Mouse (Mus musculus) hindbrain, embryonic 12.5 days (tissue): Measurements from ENCODE around the gene Tmem223. TPM values are rescaled to one million over a fixed set of nuclear protein-coding genes. Genes with fewer than 3 reads are reported as not detected.
A peak's percentile ranks its signal among the peaks of the same experiment; 100 is the strongest.

Experiments
- ATAC-seq: fragments of 200-750 bp; cut with Nextera tagmentation; 2 replicates; pipeline ENCODE4 v1.8.0; 2017; ENCODE audit warnings: moderate TSS enrichment; ENCODE audit not compliant: low FRiP score
- H3K27ac ChIP-seq: fragments of 300-500 bp; sonication (generic); 2 replicates; pipeline ENCODE4 v1.5.1; 2016; ENCODE audit warnings: mild to moderate bottlenecking
- H3K27me3 ChIP-seq: fragments of 300-500 bp; sonication (generic); 2 replicates; pipeline ENCODE4 v1.6.1; 2016; ENCODE audit warnings: mild to moderate bottlenecking
- H3K36me3 ChIP-seq: fragments of 300-500 bp; sonication (generic); 2 replicates; pipeline ENCODE4 v1.6.1; 2016; ENCODE audit warnings: mild to moderate bottlenecking
- H3K4me1 ChIP-seq: fragments of 300-500 bp; sonication (generic); 2 replicates; pipeline ENCODE4 v1.6.1; 2016
- H3K4me2 ChIP-seq: fragments of 300-500 bp; sonication (generic); replicated peaks from 2 replicates; pipeline ENCODE4 v1.6.1; 2016; ENCODE audit warnings: mild to moderate bottlenecking
- H3K4me3 ChIP-seq: fragments of 300-500 bp; sonication (generic); 2 replicates; pipeline ENCODE4 v1.5.1; 2016; ENCODE audit warnings: mild to moderate bottlenecking
- H3K9ac ChIP-seq: fragments of 300-500 bp; sonication (generic); 2 replicates; pipeline ENCODE4 v1.6.1; 2016; ENCODE audit warnings: mild to moderate bottlenecking, moderate library complexity
- H3K9me3 ChIP-seq: fragments of 300-500 bp; sonication (generic); replicated peaks from 2 replicates; pipeline ENCODE4 v1.6.1; 2016; ENCODE audit warnings: mild to moderate bottlenecking
- WGBS: fragments of 180-500 bp; shearing (Covaris S2); methylation state at CpG from one replicate; pipeline ENCODE4 v1.1.7; 2016; 5-methylcytosine and 5-hydroxymethylcytosine counted together
- microRNA-seq: library from miRNA; unstranded; fragments of <30 nt; microRNA quantifications from one replicate; pipeline ENCODE4, GENCODE M21; 2017
- polyA plus RNA-seq: library from polyadenylated mRNA; unstranded; fragments of >200 nt; fragmentation: Nextera tagmentation; extraction: Ambion mirVana; gene quantifications from 2 replicates; pipeline ENCODE4 v1.2.1, GENCODE M21; 2016

Tmem223 gene
- polyA plus RNA-seq, 1 experiment from 2014 or later, result 213 TPM

DNA sequence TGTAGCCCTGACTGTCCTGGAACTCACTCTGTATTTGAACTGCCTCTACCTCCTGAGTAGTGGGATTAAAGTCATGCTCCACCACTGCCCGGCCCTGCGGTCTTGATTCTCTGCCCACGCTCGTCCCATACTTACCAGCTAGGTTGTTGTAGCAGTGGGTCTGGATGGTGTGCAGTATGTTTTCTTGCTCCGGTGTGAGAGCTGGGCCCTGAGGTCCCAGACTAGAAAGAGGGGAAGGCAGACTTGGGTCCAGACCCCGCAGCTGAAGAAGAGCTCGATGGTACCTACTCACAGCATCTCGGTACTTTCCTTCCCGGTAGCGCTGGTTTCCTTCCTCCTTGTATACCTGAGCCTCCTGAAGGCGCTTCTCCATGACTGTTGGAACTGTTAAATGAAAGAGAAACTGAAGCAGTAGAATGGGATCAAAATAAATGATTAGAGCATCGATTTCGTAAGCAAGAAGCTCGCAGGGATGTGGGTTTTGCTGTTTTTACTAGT lies 47.6 kb downstream of the Tmem223 start:
- ATAC-seq, result no peak
- H3K27ac ChIP-seq, result peak overlapping the region; percentile 99
- H3K4me1 ChIP-seq, result peaks cover 48% of the 10 kb centered on the region
- H3K9me3 ChIP-seq, result no peaks in the 10 kb centered on the region
- WGBS, result 36% methylated on average over 14 of the region's 14 CpGs
- peak overlapping the region; percentile 89 for H3K9ac ChIP-seq
- peak overlapping the region; percentile 98 for H3K4me3 ChIP-seq
- H3K4me2 ChIP-seq, result peak overlapping the region; percentile 97
- H3K27me3 ChIP-seq, result no peaks in the 10 kb centered on the region
- H3K36me3 ChIP-seq, result peaks cover 35% of the 10 kb centered on the region

DNA sequence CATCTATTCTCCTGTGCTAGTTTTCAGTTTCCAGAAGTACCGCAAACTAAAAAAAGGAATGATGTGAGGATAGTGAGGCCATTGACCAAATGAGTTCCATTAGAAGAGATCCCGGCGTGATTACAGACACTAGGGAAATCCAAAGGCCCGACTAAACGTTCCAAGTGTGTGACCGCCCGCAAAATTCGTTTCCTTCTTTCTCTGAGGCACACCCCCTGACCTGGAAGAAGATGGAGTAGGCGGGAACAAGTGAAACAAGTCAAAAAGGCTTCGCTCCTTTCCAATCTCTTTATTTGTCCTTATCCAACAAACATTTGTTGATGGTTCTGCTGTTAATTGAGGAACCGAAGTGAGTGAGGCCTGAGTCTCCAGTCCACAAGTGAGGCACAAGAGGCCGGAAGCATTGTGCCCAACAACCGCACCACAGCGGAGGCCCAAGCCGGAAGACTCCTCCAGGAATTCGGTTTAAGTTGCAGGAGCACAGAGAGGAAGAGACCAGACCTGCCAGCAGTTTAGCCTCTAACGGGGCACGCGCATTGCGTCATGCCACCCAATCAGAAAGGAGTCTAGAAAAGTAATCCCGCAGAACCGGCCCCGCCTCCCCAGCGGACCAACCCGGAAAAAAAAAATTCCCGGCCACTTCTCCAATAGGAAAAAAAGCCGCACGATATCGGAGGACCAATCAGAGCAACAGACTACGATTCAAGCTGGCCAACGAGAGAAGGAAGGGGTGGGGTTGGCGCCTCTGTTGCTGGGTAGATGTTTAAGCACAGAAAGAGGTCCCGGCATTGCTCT lies 48.2 kb downstream of the Tmem223 start, which contains the start of gene Ttc9c:
Gene Ttc9c (minus strand): TSS at position 533 of the 795 bp plus-strand sequence.
- WGBS, result under 1% methylated on average over 33 of the region's 33 CpGs
- ATAC-seq, result peak; percentile 96
- Histone ChIP-seq H3K4me2 (peak within 1 kb of the TSS; percentile 97), H3K27me3 (no peaks in the 10 kb centered on the region), H3K4me1 (peaks cover 48% of the 10 kb centered on the region), H3K36me3 (peaks cover 34% of the 10 kb centered on the region), H3K9ac (peak within 1 kb of the TSS; percentile 98), H3K9me3 (no peaks in the 10 kb centered on the region), H3K27ac (peak within 1 kb of the TSS; percentile 99), H3K4me3 (peak within 1 kb of the TSS; percentile 98)

GRCm38 (mm10) chr19:8819596-8820423 lies 49.0 kb downstream of the Tmem223 start, which contains the start of gene Hnrnpul2:
Hnrnpul2 (plus strand) TSS chr19:8820010.
- Histone ChIP-seq H3K9ac (peak within 1 kb of the TSS; percentile 98), H3K4me1 (peaks cover 48% of the 10 kb centered on the region), H3K9me3 (no peaks in the 10 kb centered on the region), H3K36me3 (peaks cover 36% of the 10 kb centered on the region), H3K27ac (peak within 1 kb of the TSS; percentile 99), H3K4me2 (peak within 1 kb of the TSS; percentile 97), H3K27me3 (no peaks in the 10 kb centered on the region), H3K4me3 (peak within 1 kb of the TSS; percentile 98)
- WGBS, result under 1% methylated on average over 82 of the region's 83 CpGs
- peak; percentile 97 for ATAC-seq

GRCm38 (mm10) chr19:8820424-8820956 lies 49.7 kb downstream of the Tmem223 start:
- Histone ChIP-seq H3K27ac (peak overlapping the region; percentile 99), H3K27me3 (no peaks in the 10 kb centered on the region), H3K9me3 (no peaks in the 10 kb centered on the region), H3K4me2 (peak overlapping the region; percentile 97), H3K4me1 (peaks cover 44% of the 10 kb centered on the region), H3K36me3 (peaks cover 36% of the 10 kb centered on the region), H3K4me3 (peak overlapping the region; percentile 98), H3K9ac (peak overlapping the region; percentile 98)
- 1% methylated on average over 48 of the region's 48 CpGs for WGBS
- peak; percentile 24 for ATAC-seq

GRCm38 (mm10) chr19:8821146-8821545 lies 50.4 kb downstream of the Tmem223 start:
- ATAC-seq, result no peak
- Histone ChIP-seq H3K4me1 (peaks cover 40% of the 10 kb centered on the region), H3K4me3 (peak overlapping the region; percentile 98), H3K27me3 (no peaks in the 10 kb centered on the region), H3K9ac (peak overlapping the region; percentile 98), H3K27ac (peak overlapping the region; percentile 99; the same call in 1 of the 2 replicates), H3K4me2 (peak overlapping the region; percentile 97), H3K9me3 (no peaks in the 10 kb centered on the region), H3K36me3 (peaks cover 39% of the 10 kb centered on the region)
- 1% methylated on average over 7 of the region's 7 CpGs for WGBS

Small RNAs within 50 kb of the gene (microRNA-seq; reads per million reads assigned to microRNA genes)
- gene Mir6992, result not detected

Other genes with a start within 250 kb of the Tmem223 start
- gene Slc22a8, start 179.7 kb upstream of the Tmem223 start, polyA plus RNA-seq, result 0.89 and 0.93 TPM in 2 replicates
- gene Slc22a6, start 153.0 kb upstream of the Tmem223 start, polyA plus RNA-seq, result 3.3 and 3.7 TPM in 2 replicates
- 0.61 and 0.94 TPM in 2 replicates for gene Chrm1, start 107.2 kb upstream of the Tmem223 start, polyA plus RNA-seq
- gene Slc3a2, start 47.6 kb upstream of the Tmem223 start, polyA plus RNA-seq, result 126 and 127 TPM in 2 replicates
- gene Wdr74, start 35.2 kb upstream of the Tmem223 start, polyA plus RNA-seq, result 72.6 and 73.3 TPM in 2 replicates
- gene 1700092M07Rik, start 30.3 kb upstream of the Tmem223 start, polyA plus RNA-seq, result 2.4 and 4.5 TPM in 2 replicates
- gene Stx5a, start 29.6 kb upstream of the Tmem223 start, polyA plus RNA-seq, result 128 and 132 TPM in 2 replicates
- gene Nxf1, start 13.9 kb upstream of the Tmem223 start, polyA plus RNA-seq, result 190 and 196 TPM in 2 replicates
- gene Tmem179b, start 3.5 kb downstream of the Tmem223 start, polyA plus RNA-seq, result 36.9 and 39.7 TPM in 2 replicates
- gene Taf6l, start 15.4 kb downstream of the Tmem223 start, polyA plus RNA-seq, result 31.8 and 32.4 TPM in 2 replicates
- gene Polr2g, start 27.6 kb downstream of the Tmem223 start, polyA plus RNA-seq, result 146 and 149 TPM in 2 replicates
- 6.5 and 7.4 TPM in 2 replicates for gene Zbtb3, start 31.6 kb downstream of the Tmem223 start, polyA plus RNA-seq
- gene Ttc9c, start 48.3 kb downstream of the Tmem223 start, polyA plus RNA-seq, result 55.6 and 61.4 TPM in 2 replicates
- gene Hnrnpul2, start 49.0 kb downstream of the Tmem223 start, polyA plus RNA-seq, result 6.2 and 6.8 TPM in 2 replicates
- gene AC129217.1, start 58.8 kb downstream of the Tmem223 start, polyA plus RNA-seq, result not detected in 2 replicates
- 65.8 and 66.1 TPM in 2 replicates for gene Bscl2, start 66.5 kb downstream of the Tmem223 start, polyA plus RNA-seq
- gene Gng3, start 68.2 kb downstream of the Tmem223 start, polyA plus RNA-seq, result 171 and 176 TPM in 2 replicates
- gene Lrrn4cl, start 79.8 kb downstream of the Tmem223 start, polyA plus RNA-seq, result 0.49 and 0.82 TPM in 2 replicates
- 166 and 175 TPM in 2 replicates for gene Ubxn1, start 100.5 kb downstream of the Tmem223 start, polyA plus RNA-seq
- gene Uqcc3, start 109.9 kb downstream of the Tmem223 start, polyA plus RNA-seq, result 62.1 and 64.7 TPM in 2 replicates
- gene Lbhd1, start 112.7 kb downstream of the Tmem223 start, polyA plus RNA-seq, result 69.0 and 69.5 TPM in 2 replicates
- gene Gm49403, start 112.9 kb downstream of the Tmem223 start, polyA plus RNA-seq, result not detected in 2 replicates
- gene 1810009A15Rik, start 117.9 kb downstream of the Tmem223 start, polyA plus RNA-seq, result 74.3 and 87.4 TPM in 2 replicates
- not detected in 2 replicates for gene Gm49416, start 117.9 kb downstream of the Tmem223 start, polyA plus RNA-seq
- gene Ints5, start 122.0 kb downstream of the Tmem223 start, polyA plus RNA-seq, result 43.4 and 45.2 TPM in 2 replicates
- gene Ganab, start 127.1 kb downstream of the Tmem223 start, polyA plus RNA-seq, result 114 and 118 TPM in 2 replicates
- gene B3gat3, start 149.4 kb downstream of the Tmem223 start, polyA plus RNA-seq, result 79.6 and 82.8 TPM in 2 replicates
- 1.8 and 3.2 TPM in 2 replicates for gene Rom1, start 158.4 kb downstream of the Tmem223 start, polyA plus RNA-seq
- gene Eml3, start 158.6 kb downstream of the Tmem223 start, polyA plus RNA-seq, result 17.0 and 17.1 TPM in 2 replicates
- 174 and 185 TPM in 2 replicates for gene Mta2, start 170.9 kb downstream of the Tmem223 start, polyA plus RNA-seq
- gene Tut1, start 182.9 kb downstream of the Tmem223 start, polyA plus RNA-seq, result 32.3 and 35.7 TPM in 2 replicates
- 352 and 372 TPM in 2 replicates for gene Eef1g, start 196.0 kb downstream of the Tmem223 start, polyA plus RNA-seq
- 12.7 and 15.4 TPM in 2 replicates for gene Ahnak, start 218.3 kb downstream of the Tmem223 start, polyA plus RNA-seq